Comparison of ENCODE assay signal across 21 mouse cellular contexts in the genomic region with DNA sequence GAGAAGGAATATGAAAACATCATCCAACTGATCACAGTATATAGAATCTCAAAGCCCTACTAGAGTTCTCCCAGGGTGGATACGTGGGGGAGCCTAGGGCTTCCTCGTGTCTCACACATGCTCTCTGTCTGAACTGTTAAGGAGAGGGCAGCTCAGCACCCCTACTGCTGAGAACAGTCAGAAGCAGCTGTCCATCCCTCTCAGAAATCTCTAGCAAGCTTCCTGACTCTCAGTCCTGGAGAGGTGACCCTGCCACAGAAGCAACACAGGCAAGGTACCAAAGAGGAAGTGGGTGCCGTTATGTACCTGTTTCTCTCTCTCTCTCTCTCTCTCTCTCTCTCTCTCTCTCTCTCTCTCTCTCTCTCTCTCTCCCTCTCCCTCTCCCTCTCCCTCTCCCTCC.
A peak's percentile ranks its signal among the peaks of the same experiment; 100 is the strongest.
DNase-seq lines count a peak whose midpoint lies in the region; ATAC-seq lines count a peak whose summit lies in the region.
"Had no signal": no experiment of that assay in that cellular context is flagged by ENCODE, and none has a peak within 500 bp of the region (broad histone marks: within the 10 kb centered on the region; RNA-seq: fewer than 3 reads in every experiment).

No protein-coding gene starts in this region.

- DNase-seq in spleen, postnatal 36 days (ENCODE audit: low spot score in 2 of 2), result peak; percentile 20 to 31
- no peak for DNase-seq in spleen, postnatal 4 days (ENCODE audit: low spot score in 2 of 2)
- peak; percentile 57 for DNase-seq in CD4-positive helper T cell, adult 2 months (ENCODE audit: low read depth, low spot score)
- DNase-seq in T-cell, adult 2 months (ENCODE audit: low spot score), result peak; percentile 46
- DNase-seq in naive thymus-derived CD4-positive, alpha-beta T cell, adult 2 months (ENCODE audit: low read depth), result peak; percentile 60
- DNase-seq: adrenal gland, postnatal 14 days; cerebellum, adult 18-20 months; cerebellum, adult 9-11 months; gastrocnemius, postnatal 10 days; heart, adult 2 months; kidney, adult 11 months had no signal

- H3K4me3 ChIP-seq in forebrain, embryonic 16.5 days (replicated peaks; ENCODE audit: low read length), result no peak overlapping the region
- H3K4me3 ChIP-seq: embryonic facial prominence, embryonic 10.5 days; forebrain, embryonic 10.5 days; forebrain, embryonic 15.5 days; heart, adult 2 months; heart, embryonic 15.5 days; hindbrain, embryonic 10.5 days; hindbrain, embryonic 15.5 days had no signal

- no peaks in the 10 kb centered on the region for H3K36me3 ChIP-seq in forebrain, embryonic 16.5 days (ENCODE audit: control insufficient read depth, insufficient read depth)
- H3K36me3 ChIP-seq: embryonic facial prominence, embryonic 10.5 days; forebrain, embryonic 10.5 days; forebrain, embryonic 15.5 days; heart, embryonic 15.5 days; hindbrain, embryonic 10.5 days; hindbrain, embryonic 15.5 days had no signal

- H3K4me1 ChIP-seq in forebrain, embryonic 16.5 days (replicated peaks; ENCODE audit: control insufficient read depth, insufficient read depth, low read length), result no peaks in the 10 kb centered on the region
- H3K4me1 ChIP-seq: forebrain, embryonic 15.5 days; hindbrain, embryonic 15.5 days had no signal

- no peak overlapping the region for H3K9ac ChIP-seq in forebrain, embryonic 16.5 days (replicated peaks; ENCODE audit: low read depth, low read length)
- H3K9ac ChIP-seq: forebrain, embryonic 15.5 days; heart, embryonic 15.5 days; hindbrain, embryonic 15.5 days had no signal

- no peaks in the 10 kb centered on the region for H3K9me3 ChIP-seq in forebrain, embryonic 16.5 days (ENCODE audit: control insufficient read depth, low read length)
- H3K9me3 ChIP-seq: embryonic facial prominence, embryonic 10.5 days; forebrain, embryonic 10.5 days; forebrain, embryonic 15.5 days; heart, embryonic 15.5 days; hindbrain, embryonic 10.5 days; hindbrain, embryonic 15.5 days had no signal

- H3K4me2 ChIP-seq in forebrain, embryonic 16.5 days (ENCODE audit: low read length), result no peak overlapping the region
- H3K4me2 ChIP-seq: forebrain, embryonic 15.5 days; heart, embryonic 11.5 days; heart, embryonic 15.5 days; hindbrain, embryonic 15.5 days had no signal

- H3K27ac ChIP-seq in forebrain, embryonic 16.5 days (ENCODE audit: low read length), result no peak overlapping the region
- H3K27ac ChIP-seq: embryonic facial prominence, embryonic 10.5 days; forebrain, embryonic 10.5 days; forebrain, embryonic 15.5 days; heart, adult 2 months; heart, embryonic 15.5 days; hindbrain, embryonic 10.5 days; hindbrain, embryonic 15.5 days had no signal

- no peaks in the 10 kb centered on the region for H3K27me3 ChIP-seq in forebrain, embryonic 16.5 days (replicated peaks; ENCODE audit: control insufficient read depth, insufficient read depth, low read length)
- H3K27me3 ChIP-seq: forebrain, embryonic 15.5 days; heart, embryonic 15.5 days; hindbrain, embryonic 15.5 days had no signal

- WGBS in forebrain, embryonic 16.5 days, result 77% methylated on average over 3 of the region's 3 CpGs

- ATAC-seq in forebrain, embryonic 16.5 days, result no peak
- ATAC-seq in erythroid progenitor cell, adult 5-6 weeks (replicated peaks; ENCODE audit: low FRiP score, poor library complexity, severe bottlenecking), result no peak
- no peak for ATAC-seq in megakaryocyte-erythroid progenitor cell, adult 5-6 weeks (replicated peaks; ENCODE audit: low FRiP score, low TSS enrichment, poor library complexity, severe bottlenecking)
- ATAC-seq: forebrain, embryonic 15.5 days had no signal

Comparison
In these comparisons a context has a peak if more than half of its experiments do, and no peak if none do; other contexts are left out.
1. DNase-seq: peak in spleen, postnatal 36 days (2 of 2), CD4-positive helper T cell, adult 2 months (single experiment), T-cell, adult 2 months (single experiment) and naive thymus-derived CD4-positive, alpha-beta T cell, adult 2 months (single experiment); none in spleen, postnatal 4 days (0 of 2).